Mouse (Mus musculus): ENCODE data around the gene Prpf6. TPM values are rescaled to one million over a fixed set of nuclear protein-coding genes. Genes with fewer than 3 reads are reported as not detected.

Gene Prpf6
- total RNA-seq (2023), result 10 to 100 TPM; 35.5 to 39.2 TPM

GRCm38 (mm10) chr2:181591528-181592085 is at the start of gene Prpf6:
TSS of gene Prpf6 (plus strand) at chr2:181591868.

DNA sequence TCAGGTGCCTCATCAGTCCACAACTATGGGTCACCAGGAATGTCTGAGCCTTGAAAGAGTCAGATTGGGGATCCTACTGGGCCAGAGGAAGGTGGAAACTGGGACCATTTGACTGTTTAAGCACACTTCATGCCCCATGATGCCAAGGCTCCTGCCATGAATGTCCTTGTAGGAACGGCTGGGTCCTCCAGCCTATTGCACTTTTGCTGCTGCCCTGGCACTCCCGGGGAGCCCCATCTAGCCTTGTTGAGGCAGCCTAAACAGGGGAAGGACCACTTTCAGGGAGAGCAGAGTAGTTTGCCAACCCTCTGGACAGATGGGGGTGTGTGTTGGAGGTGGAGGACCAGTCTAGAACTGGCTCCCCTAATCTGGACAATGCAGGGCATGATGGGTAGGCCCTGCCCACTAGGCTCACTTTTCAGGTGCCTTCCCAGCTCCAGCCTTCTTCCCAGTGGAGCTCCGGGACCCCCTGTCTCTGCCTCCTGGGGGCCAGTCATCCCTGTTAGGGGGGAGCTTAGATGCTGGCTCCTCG is 7.2 kb upstream of the Prpf6 start, which contains the start of gene Uckl1:
TSS of gene Uckl1 (minus strand) at position 482 of the 532 bp plus-strand sequence.

DNA sequence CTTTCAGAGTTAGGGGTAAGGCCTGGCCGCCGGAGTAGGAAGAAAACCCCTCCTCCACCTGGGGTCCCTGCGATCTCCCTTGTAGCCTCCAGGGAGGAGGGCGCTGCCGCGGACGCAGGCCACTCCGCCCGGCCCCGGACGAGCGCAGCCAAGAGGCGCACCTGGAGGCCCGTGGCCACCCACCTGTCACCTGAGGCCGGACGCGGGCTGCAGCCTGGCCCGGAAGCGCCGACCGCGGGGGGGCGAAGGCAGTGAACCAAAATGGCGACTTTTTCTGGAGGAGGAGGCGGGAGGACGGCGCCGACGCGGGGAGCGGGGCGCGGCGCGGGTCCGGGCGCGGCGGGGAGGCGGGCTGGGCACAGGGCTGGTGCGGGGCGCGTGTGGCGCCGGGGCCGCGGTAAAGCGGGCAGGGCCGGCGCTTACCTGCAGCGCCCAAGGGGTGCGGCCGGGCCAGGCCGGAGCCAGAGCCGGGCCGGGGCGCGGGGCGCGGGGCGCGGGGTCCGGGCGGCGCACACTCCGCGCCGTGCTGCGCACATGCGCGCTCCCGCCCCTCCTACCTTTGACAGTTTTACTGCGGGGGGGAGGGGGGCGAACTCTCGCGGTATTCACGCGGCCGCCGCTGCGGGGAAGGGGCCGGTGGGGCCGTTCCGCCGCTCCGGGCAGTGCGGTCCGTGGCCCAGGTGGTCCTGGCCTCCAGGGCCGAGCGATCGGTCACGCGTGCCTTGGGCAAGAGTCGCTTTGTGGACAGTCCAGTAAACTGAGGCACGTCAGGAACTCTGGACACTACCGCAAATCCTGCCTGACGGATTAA is 768 bp downstream of the Prpf6 start, which contains the start of gene Zfp512b:
TSS of gene Zfp512b (minus strand) at position 573 of the 811 bp plus-strand sequence.

DNA sequence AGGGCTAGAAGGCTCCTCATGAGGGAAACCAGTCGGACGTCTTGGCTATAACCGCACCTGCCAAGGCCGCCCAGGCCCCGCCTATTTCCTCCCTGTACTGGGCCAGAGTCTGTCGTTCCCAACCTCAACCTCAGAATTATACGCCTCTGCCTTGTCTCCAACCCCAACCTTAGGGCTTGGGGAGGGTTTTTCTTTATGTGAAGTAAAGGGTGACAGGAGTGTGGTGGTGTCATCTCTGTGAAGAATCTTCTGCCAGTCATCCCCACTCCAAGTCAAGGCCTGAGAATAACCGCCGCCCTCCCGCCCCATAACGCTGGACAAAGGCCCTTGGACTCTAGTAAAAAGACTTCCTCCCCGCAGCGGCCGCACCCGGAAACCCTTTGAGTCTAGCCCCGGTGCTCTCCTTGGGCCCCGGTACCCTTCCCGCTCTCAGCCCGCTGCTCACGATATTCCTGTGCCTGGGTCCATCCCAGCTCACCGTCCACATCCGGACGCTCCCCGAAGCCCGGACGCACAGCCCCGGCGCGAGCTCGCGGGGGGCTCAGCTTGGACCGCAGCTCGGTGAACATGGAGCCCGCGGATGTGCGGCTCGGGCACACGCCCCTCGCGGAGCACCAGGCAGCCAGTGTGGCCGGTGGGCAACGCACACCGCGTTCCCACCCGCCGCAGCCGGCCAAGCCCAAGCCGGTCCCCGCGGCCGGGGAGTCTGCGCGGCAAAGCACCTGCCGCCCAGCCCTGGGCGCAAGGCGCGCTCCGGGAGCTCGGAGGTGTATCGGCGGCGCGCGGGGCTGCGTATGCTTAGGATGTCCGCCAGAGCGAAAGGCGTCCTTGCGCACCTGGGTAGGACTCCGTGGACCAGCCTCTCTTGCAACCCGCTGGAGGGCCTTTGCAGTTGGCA is 7.0 kb downstream of the Prpf6 start, which contains the start of gene Samd10:
TSS of gene Samd10 (minus strand) at position 759 of the 898 bp plus-strand sequence.

GRCm38 (mm10) chr2:181656734-181657133 is 65.1 kb downstream of the Prpf6 start, which contains the start of gene Gm29797:
TSS of gene Gm29797 (plus strand) at chr2:181657034.

DNA sequence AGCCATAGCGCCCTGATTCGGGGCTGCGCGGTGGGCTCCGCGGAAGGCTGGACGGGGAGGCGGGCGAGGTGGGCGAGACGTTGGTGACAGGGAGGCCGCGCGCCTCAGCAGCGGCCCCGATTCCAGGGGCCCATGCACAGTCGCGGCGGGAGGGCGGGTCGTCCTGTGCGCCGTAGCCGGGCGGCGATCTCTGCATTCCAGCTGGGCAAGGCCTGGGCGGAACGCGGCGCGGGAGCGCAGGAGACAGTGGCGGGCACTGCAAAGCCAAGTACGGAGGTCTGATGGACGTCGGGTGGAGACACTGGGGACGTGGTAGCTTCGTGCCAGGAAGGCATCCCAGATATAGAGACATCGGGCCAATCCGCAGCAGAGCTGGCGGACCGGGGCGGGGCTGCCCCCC is 79.7 kb downstream of the Prpf6 start, which contains the start of gene Sox18:
TSS of gene Sox18 (minus strand) at position 315 of the 400 bp plus-strand sequence.

DNA sequence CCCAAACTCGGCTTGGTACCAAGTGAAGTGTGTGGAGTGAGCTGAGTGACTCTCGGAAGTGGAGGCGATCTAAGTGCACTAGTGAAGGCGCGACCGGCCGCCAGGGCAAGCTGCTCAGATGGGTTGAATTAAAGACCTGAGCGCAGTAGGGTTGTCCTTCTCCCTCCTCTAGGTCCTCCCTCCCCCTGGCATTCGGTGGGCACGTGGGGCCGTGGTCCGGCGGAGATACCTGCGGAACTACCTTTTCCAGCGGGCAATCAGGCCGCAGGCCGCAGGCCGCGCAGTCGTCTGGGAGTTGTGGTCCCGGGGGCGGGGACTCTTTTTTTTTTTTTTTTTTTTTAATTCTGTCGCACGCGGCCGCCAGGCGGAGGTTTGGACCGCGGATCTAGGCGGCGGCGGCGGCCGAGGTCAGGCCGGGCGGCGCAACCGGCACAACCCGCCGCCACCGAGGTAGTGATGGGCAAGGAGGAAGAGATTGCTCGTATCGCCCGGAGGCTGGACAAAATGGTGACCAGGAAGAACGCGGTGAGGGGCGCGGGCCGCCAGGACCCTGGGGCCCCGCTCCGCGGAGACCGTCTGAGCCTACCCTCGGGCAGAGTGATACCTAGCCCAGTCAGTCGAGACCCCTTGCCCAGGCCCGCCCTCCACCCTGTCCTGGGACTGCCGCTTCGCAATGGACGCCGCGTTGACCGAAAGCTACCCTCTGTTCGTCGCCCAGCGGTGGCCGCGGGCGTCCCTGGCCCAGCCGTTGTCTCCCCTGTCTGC is 88.5 kb downstream of the Prpf6 start, which contains the start of gene Tcea2:
TSS of gene Tcea2 (plus strand) at position 360 of the 765 bp plus-strand sequence.

GRCm38 (mm10) chr2:181693339-181694280 is 101.9 kb downstream of the Prpf6 start, which contains the start of gene Rgs19:
TSS of gene Rgs19 (minus strand) at chr2:181693977.

GRCm38 (mm10) chr2:181698241-181698640 is 106.6 kb downstream of the Prpf6 start, which contains the start of gene Lkaaear1:
TSS of gene Lkaaear1 (minus strand) at chr2:181698442.

Other genes starting within 250 kb of the Prpf6 start
- gene Zgpat, start 226.9 kb upstream of the Prpf6 start, total RNA-seq (2023), result 10 to 100 TPM; 23.4 to 24.6 TPM
- gene Arfrp1, start 226.5 kb upstream of the Prpf6 start, total RNA-seq (2023), result 10 to 100 TPM; 33.2 to 37.4 TPM
- 10 to 100 TPM; 24.6 to 31.5 TPM for gene Lime1, start 211.8 kb upstream of the Prpf6 start, total RNA-seq (2023)
- gene Zbtb46, start 132.4 kb upstream of the Prpf6 start, total RNA-seq (2023), result 1 to 10 TPM in 1 of 2 experiments, under 1 TPM in 1; 0.95 to 1.6 TPM
- gene Abhd16b, start 98.7 kb upstream of the Prpf6 start, total RNA-seq (2023), result not detected
- gene Tpd52l2, start 94.7 kb upstream of the Prpf6 start, total RNA-seq (2023), result 10 to 100 TPM; 58.9 to 61.2 TPM
- 100 to 1,000 TPM; 114 to 122 TPM for gene Dnajc5, start 71.4 kb upstream of the Prpf6 start, total RNA-seq (2023)
- gene Uckl1, start 7.0 kb upstream of the Prpf6 start, total RNA-seq (2023), result 100 to 1,000 TPM; 106 to 137 TPM
- gene Zfp512b, start 935 bp downstream of the Prpf6 start, total RNA-seq (2023), result 10 to 100 TPM; 12.1 to 16.1 TPM
- 10 to 100 TPM in 1 of 2 experiments, 1 to 10 TPM in 1; 9.6 to 10.1 TPM for gene Samd10, start 7.3 kb downstream of the Prpf6 start, total RNA-seq (2023)
- gene Gm29797, start 65.2 kb downstream of the Prpf6 start, total RNA-seq (2023), result under 1 TPM in 1 of 2 experiments, not detected in 1; 0.53 TPM
- gene Sox18, start 79.8 kb downstream of the Prpf6 start, total RNA-seq (2023), result under 1 TPM; 0.22 to 0.62 TPM
- gene Tcea2, start 88.4 kb downstream of the Prpf6 start, total RNA-seq (2023), result 10 to 100 TPM; 10.6 to 17.1 TPM
- gene Rgs19, start 102.1 kb downstream of the Prpf6 start, total RNA-seq (2023), result 100 to 1,000 TPM; 308 to 314 TPM
- gene Lkaaear1, start 106.6 kb downstream of the Prpf6 start, total RNA-seq (2023), result not detected
- gene Oprl1, start 123.1 kb downstream of the Prpf6 start, total RNA-seq (2023), result under 1 TPM in 1 of 2 experiments, not detected in 1; 0.49 TPM
- gene Myt1, start 171.5 kb downstream of the Prpf6 start, total RNA-seq (2023), result not detected
- gene Pcmtd2, start 246.0 kb downstream of the Prpf6 start, total RNA-seq (2023), result 10 to 100 TPM; 30.4 to 32.7 TPM

Measured in neutrophil, adult 59 days (primary cell).